Comparison of ENCODE assay signal across 8 mouse cellular contexts in the genomic region with DNA sequence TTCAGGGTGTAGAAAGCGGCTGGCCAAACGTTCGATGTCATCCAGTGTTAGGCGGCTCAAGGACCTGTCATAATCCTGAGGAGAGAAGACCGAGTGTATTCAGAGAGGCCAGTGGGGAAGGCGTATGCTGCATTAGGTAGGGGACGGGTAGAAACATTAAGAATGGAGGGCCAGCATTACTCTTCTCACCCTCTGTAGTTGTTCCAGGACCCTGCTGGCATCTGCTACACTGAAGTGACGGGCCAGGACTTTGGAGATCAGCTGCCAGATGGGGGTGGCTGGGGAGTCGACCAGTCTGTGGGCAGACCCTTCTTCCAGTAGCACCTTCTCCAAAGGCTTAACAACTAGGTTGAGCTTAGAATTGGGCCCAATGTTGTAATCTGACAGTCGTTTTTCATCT. TPM values are rescaled to one million over a fixed set of nuclear protein-coding genes. Genes with fewer than 3 reads are reported as not detected.
DNase-seq lines count a peak whose midpoint lies in the region; ATAC-seq and TF ChIP-seq lines count a peak whose summit lies in the region.

No protein-coding gene starts in this region.

- no peaks in the 10 kb centered on the region for H3K4me1 ChIP-seq in cerebellum, adult 2 months (ENCODE audit: control insufficient read depth, insufficient read depth, low read length)
- peaks cover 38% of the 10 kb centered on the region for H3K4me1 ChIP-seq in megakaryocyte, embryonic 14.5 days
- H3K4me1 ChIP-seq in limb, embryonic 12.5 days (replicated peaks), result peaks cover 5% of the 10 kb centered on the region; the same call in 1 of the 2 replicates
- peaks cover 11% of the 10 kb centered on the region for H3K4me1 ChIP-seq in small intestine, adult 2 months (ENCODE audit: control insufficient read depth, insufficient read depth, insufficient read length, low read length)

- no peak for TF ChIP-seq CTCF in cerebellum, adult 2 months (IDR thresholded peaks at IDR 0.05; ENCODE audit: borderline replicate concordance, insufficient read depth, low read depth, low read length)
- no peak for TF ChIP-seq CTCF in small intestine, adult 2 months (IDR thresholded peaks at IDR 0.05; ENCODE audit: extremely low read depth, insufficient read length, insufficient replicate concordance, low read depth, low read length)

- H3K9ac ChIP-seq in limb, embryonic 12.5 days (replicated peaks), result peak overlapping the region; percentile 73

- no peak for DNase-seq in cerebellum, adult 2 months
- DNase-seq in layer of hippocampus, postnatal 25 days (ENCODE audit: extremely low spot score in 1 of 2, low spot score in 1 of 2), result no peak
- no peak for DNase-seq in frontal cortex, postnatal 10 days (ENCODE audit: low spot score in 2 of 2)

- H3K4me3 ChIP-seq in cerebellum, adult 2 months (replicated peaks; ENCODE audit: insufficient read depth, low read depth, low read length), result peak overlapping the region; percentile 80
- peak overlapping the region; percentile 95 for H3K4me3 ChIP-seq in megakaryocyte, embryonic 14.5 days (replicated peaks)
- H3K4me3 ChIP-seq in limb, embryonic 12.5 days (replicated peaks), result peak overlapping the region; percentile 59
- H3K4me3 ChIP-seq in small intestine, adult 2 months (ENCODE audit: low read depth, low read length), result peak overlapping the region; percentile 94

- H3K27me3 ChIP-seq in cerebellum, adult 2 months (ENCODE audit: control insufficient read depth, insufficient read depth, low read length), result no peaks in the 10 kb centered on the region
- peaks cover 19% of the 10 kb centered on the region for H3K27me3 ChIP-seq in megakaryocyte, embryonic 14.5 days (replicated peaks)
- no peaks in the 10 kb centered on the region for H3K27me3 ChIP-seq in limb, embryonic 12.5 days
- H3K27me3 ChIP-seq in small intestine, adult 2 months (ENCODE audit: control insufficient read depth, insufficient read depth, low read length), result no peaks in the 10 kb centered on the region

- H3K4me2 ChIP-seq in limb, embryonic 12.5 days, result peak overlapping the region; percentile 61

- TF ChIP-seq POLR2A in cerebellum, adult 2 months (IDR thresholded peaks at IDR 0.05; ENCODE audit: borderline replicate concordance, insufficient read depth, low read length), result no peak
- TF ChIP-seq POLR2A in small intestine, adult 2 months (IDR thresholded peaks at IDR 0.05; ENCODE audit: low read depth, low read length), result no peak

- ATAC-seq in cerebellum, adult (ENCODE audit: insufficient number of reproducible peaks, low FRiP score, low TSS enrichment), result no peak
- no peak for ATAC-seq in megakaryocyte, adult 5-6 weeks (ENCODE audit: poor library complexity, severe bottlenecking)
- ATAC-seq in limb, embryonic 12.5 days (ENCODE audit: insufficient number of reproducible peaks, insufficient read depth, low FRiP score, low TSS enrichment, low read depth), result no peak

- H3K36me3 ChIP-seq in megakaryocyte, embryonic 14.5 days (replicated peaks; ENCODE audit: low read length), result peaks cover 45% of the 10 kb centered on the region
- H3K36me3 ChIP-seq in limb, embryonic 12.5 days, result peaks cover 13% of the 10 kb centered on the region; the same call in 1 of the 2 replicates
- peaks cover 5% of the 10 kb centered on the region for H3K36me3 ChIP-seq in small intestine, adult 2 months (ENCODE audit: control insufficient read depth, insufficient read depth, low read length)

- no peaks in the 10 kb centered on the region for H3K9me3 ChIP-seq in megakaryocyte, embryonic 14.5 days
- no peaks in the 10 kb centered on the region for H3K9me3 ChIP-seq in limb, embryonic 12.5 days

- 20% methylated on average over 10 of the region's 10 CpGs for WGBS in cerebellum, adult 2 months
- 64% methylated on average over 10 of the region's 10 CpGs for WGBS in limb, embryonic 12.5 days
- WGBS in small intestine, adult 2 months, result 42% methylated on average over 10 of the region's 10 CpGs

- peak overlapping the region; percentile 33; the same call in 1 of the 2 replicates for H3K27ac ChIP-seq in cerebellum, adult 2 months (ENCODE audit: insufficient read depth, low read length)
- no peak overlapping the region for H3K27ac ChIP-seq in limb, embryonic 12.5 days
- no peak overlapping the region for H3K27ac ChIP-seq in small intestine, adult 2 months (ENCODE audit: insufficient read depth, low read depth, low read length)

RNA-seq across cellular contexts. Expression of a gene that starts 5.5 kb away (rescaled TPM):
- 82.0 and 85.3 TPM in 2 replicates for polyA plus RNA-seq in cerebellum, adult 2 months (2012; rRNA removed)
- 21.1 TPM in 1 of 2 replicates, not detected in the other for polyA plus RNA-seq in megakaryocyte, embryonic 14.5 days (2012; ENCODE audit: insufficient read depth, low replicate concordance)
- total RNA-seq in megakaryocyte, adult 5-6 weeks (2015), result 27.0 and 32.0 TPM in 2 replicates
- total RNA-seq in megakaryocyte, adult 5-6 weeks (2017), result 11.5 and 13.1 TPM in 2 replicates
- 57.1 and 59.8 TPM in 2 replicates for polyA plus RNA-seq in limb, embryonic 12.5 days (2016; fragmentation: Nextera tagmentation; extraction: Ambion mirVana)
- polyA plus RNA-seq in small intestine, adult 2 months (2012; rRNA removed), result 24.0 and 33.4 TPM in 2 replicates
- 10 to 100 TPM; 70.0 to 73.0 TPM for total RNA-seq in layer of hippocampus, postnatal 25 days (2021)

RNA-seq across cellular contexts. Expression of a gene that starts 5.6 kb away (rescaled TPM):
- polyA plus RNA-seq in cerebellum, adult 2 months (2012; rRNA removed), result 4.2 and 4.7 TPM in 2 replicates
- polyA plus RNA-seq in megakaryocyte, embryonic 14.5 days (2012; ENCODE audit: insufficient read depth, low replicate concordance), result 1.9 and 3.3 TPM in 2 replicates
- 18.4 and 24.3 TPM in 2 replicates for total RNA-seq in megakaryocyte, adult 5-6 weeks (2015)
- total RNA-seq in megakaryocyte, adult 5-6 weeks (2017), result 12.3 and 12.9 TPM in 2 replicates
- polyA plus RNA-seq in limb, embryonic 12.5 days (2016; fragmentation: Nextera tagmentation; extraction: Ambion mirVana), result 14.4 and 14.8 TPM in 2 replicates
- 9.1 and 20.9 TPM in 2 replicates for polyA plus RNA-seq in small intestine, adult 2 months (2012; rRNA removed)
- 1 to 10 TPM; 3.0 to 3.5 TPM for total RNA-seq in layer of hippocampus, postnatal 25 days (2021)

RNA-seq across cellular contexts. Expression of a gene that starts 14.1 kb away (rescaled TPM):
- polyA plus RNA-seq in cerebellum, adult 2 months (2012; rRNA removed), result 68.3 and 72.2 TPM in 2 replicates
- polyA plus RNA-seq in megakaryocyte, embryonic 14.5 days (2012; ENCODE audit: insufficient read depth, low replicate concordance), result 7.0 and 8.9 TPM in 2 replicates
- 53.3 and 55.1 TPM in 2 replicates for total RNA-seq in megakaryocyte, adult 5-6 weeks (2015)
- 16.0 and 20.2 TPM in 2 replicates for total RNA-seq in megakaryocyte, adult 5-6 weeks (2017)
- polyA plus RNA-seq in limb, embryonic 12.5 days (2016; fragmentation: Nextera tagmentation; extraction: Ambion mirVana), result 107 and 122 TPM in 2 replicates
- 16.9 and 17.1 TPM in 2 replicates for polyA plus RNA-seq in small intestine, adult 2 months (2012; rRNA removed)
- total RNA-seq in layer of hippocampus, postnatal 25 days (2021), result 10 to 100 TPM; 26.9 to 31.2 TPM

RNA-seq across cellular contexts. Expression of a gene that starts 25.6 kb away (rescaled TPM):
- polyA plus RNA-seq in cerebellum, adult 2 months (2012; rRNA removed), result 31.8 and 36.0 TPM in 2 replicates
- polyA plus RNA-seq in megakaryocyte, embryonic 14.5 days (2012; ENCODE audit: insufficient read depth, low replicate concordance), result 4.0 and 8.8 TPM in 2 replicates
- 13.5 and 14.6 TPM in 2 replicates for total RNA-seq in megakaryocyte, adult 5-6 weeks (2015)
- total RNA-seq in megakaryocyte, adult 5-6 weeks (2017), result 15.5 and 15.8 TPM in 2 replicates
- 30.5 and 32.6 TPM in 2 replicates for polyA plus RNA-seq in limb, embryonic 12.5 days (2016; fragmentation: Nextera tagmentation; extraction: Ambion mirVana)
- 15.4 and 27.3 TPM in 2 replicates for polyA plus RNA-seq in small intestine, adult 2 months (2012; rRNA removed)
- total RNA-seq in layer of hippocampus, postnatal 25 days (2021), result 10 to 100 TPM; 17.8 to 24.9 TPM

RNA-seq across cellular contexts. Expression of a gene that starts 25.6 kb away (rescaled TPM):
- polyA plus RNA-seq in cerebellum, adult 2 months (2012; rRNA removed), result 22.3 TPM in 2 replicates
- 16.4 and 19.2 TPM in 2 replicates for polyA plus RNA-seq in megakaryocyte, embryonic 14.5 days (2012; ENCODE audit: insufficient read depth, low replicate concordance)
- total RNA-seq in megakaryocyte, adult 5-6 weeks (2015), result 8.8 and 11.7 TPM in 2 replicates
- total RNA-seq in megakaryocyte, adult 5-6 weeks (2017), result 31.9 and 50.0 TPM in 2 replicates
- polyA plus RNA-seq in limb, embryonic 12.5 days (2016; fragmentation: Nextera tagmentation; extraction: Ambion mirVana), result 22.1 and 22.3 TPM in 2 replicates
- 6.2 and 8.7 TPM in 2 replicates for polyA plus RNA-seq in small intestine, adult 2 months (2012; rRNA removed)
- 10 to 100 TPM; 51.0 to 56.3 TPM for total RNA-seq in layer of hippocampus, postnatal 25 days (2021)
